Mouse (Mus musculus) heart, adult 2 months (tissue): Measurements from ENCODE around the gene Unc13a.

ENCODE experiments used
- CTCF ChIP-seq: fragments of 200-600 bp; IDR thresholded peaks from 2 replicates; pipeline ENCODE4 v1.8.1; 2022; ENCODE audit warnings: antibody characterized with exemption, mild to moderate bottlenecking, moderate library complexity
- POLR2A ChIP-seq: fragments of 200-500 bp; IDR thresholded peaks from 2 replicates; pipeline ENCODE4 v1.6.1; 2011; ENCODE audit warnings: mild to moderate bottlenecking, low read depth, low read length, control low read depth; ENCODE audit not compliant: insufficient read depth

DNA sequence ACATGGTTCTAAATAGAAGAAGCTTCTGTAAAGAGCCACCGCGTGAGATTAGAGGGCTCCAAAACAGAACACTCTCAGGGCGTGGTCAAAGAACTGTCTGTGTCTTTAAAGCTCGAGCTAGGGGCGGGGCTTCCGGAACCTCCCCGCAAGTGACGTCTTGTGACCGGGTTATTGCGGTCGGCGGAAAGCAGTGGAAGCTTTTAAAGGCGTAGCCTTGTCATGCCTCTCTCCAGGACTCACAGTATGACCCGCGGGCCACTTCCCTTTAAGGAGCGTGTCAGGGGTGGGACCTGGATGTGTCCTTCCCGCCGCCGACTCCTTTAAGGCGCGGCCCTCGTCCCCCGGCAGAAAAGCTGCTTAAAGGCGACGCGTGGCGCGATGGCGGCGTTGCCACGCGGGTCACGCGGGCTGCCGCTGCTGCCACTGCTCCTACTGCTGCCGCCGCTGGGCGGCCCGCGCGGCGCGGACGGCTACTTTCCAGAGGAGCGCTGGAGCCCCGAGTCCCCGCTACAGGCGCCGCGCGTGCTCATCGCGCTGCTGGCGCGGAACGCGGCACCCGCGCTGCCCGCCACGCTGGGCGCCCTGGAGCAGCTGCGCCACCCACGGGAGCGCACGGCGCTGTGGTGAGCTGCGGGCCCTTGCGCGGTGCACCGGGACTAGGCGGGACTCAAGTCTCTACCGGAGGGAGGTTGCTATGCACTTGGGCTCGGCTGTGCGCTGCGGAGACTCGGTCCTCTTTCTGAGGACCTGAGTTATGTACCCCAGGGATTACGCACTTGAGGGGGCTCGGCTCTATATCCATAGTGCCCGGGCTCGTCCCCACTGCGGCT lies 60.5 kb downstream of the Unc13a start, which contains the start of gene Colgalt1:
- TF ChIP-seq CTCF (peak; percentile 60), POLR2A (peak; percentile 65)
